Mouse (Mus musculus) gastrocnemius, adult 18-20 months (tissue): ENCODE results near the gene Ap2a1. TPM values are rescaled to one million over a fixed set of nuclear protein-coding genes. Genes with fewer than 3 reads are reported as not detected.

Source experiments
- DNase-seq: peaks from one replicate; pipeline ENCODE4 v3.0.0; 2021; ENCODE audit warnings: low spot score
- total RNA-seq, 2 experiments: library from RNA; stranded (reverse); gene quantifications; 2 replicates each; pipeline ENCODE4 v1.2.3; 2021

Ap2a1 gene
- total RNA-seq, 2 experiments from 2014 or later = 59.8 to 64.4 TPM

DNA sequence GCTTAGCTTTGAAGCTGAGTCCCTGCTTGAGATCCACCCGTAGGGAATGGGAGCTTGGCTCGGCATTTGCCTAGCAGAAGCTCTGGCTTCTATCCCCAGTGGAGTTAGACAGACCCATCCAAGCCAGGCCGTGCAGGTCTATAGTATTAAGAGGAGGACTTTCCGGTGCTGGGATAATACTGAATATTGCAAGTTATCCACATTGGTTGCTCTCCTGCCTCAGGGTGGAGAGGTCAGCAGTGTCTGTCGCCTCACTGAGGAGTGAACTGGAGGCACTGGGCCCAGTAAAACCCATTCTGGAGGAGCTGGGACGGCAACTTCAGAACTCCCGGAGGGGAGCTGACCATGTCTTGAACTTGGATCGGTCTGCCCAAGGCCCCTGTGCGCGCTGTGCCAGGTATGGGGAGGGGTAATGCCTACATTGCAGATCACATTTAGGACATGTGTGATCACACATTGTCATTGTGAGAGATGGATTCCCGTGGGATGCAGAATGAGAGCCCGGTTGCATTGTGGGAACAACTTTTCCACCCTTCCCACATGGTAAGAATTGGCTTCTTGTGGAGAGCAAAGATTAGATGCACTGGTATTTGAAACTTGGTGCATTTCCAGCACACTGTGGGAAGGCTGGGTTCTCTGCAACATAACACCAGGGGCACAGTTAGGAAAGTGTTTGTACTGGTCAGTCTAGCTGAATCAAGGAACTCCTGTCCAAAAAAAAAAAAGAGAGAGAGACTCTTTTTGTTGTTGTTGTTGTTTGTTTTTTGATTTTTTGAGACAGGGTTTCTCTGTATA lies 25.0 kb upstream of the Ap2a1 start:
- no peak for DNase-seq

DNA sequence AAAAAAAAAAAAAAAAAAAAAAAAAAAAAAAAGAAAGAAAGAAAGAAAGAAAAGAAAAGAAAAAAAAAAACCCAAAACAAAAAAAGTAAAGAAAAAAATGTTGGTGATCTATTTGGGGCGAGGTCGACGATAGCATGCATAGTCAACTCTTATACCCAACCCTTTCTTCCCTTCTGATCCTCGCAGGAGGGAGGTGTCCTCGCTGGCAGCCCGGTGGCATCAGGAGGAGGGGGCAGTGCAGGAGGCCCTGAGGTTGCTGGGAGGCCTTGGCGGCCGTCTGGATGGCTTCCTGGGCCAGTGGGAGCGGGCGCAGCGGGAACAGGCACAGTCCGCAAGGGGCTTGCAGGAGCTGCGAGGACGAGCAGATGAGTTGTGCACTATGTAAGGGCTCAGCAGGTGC lies 24.3 kb upstream of the Ap2a1 start:
- no peak for DNase-seq

- DNase-seq = peak; percentile 95
Measured at GRCm38 (mm10) chr7:44952611-44953306, 23.5 kb upstream of the Ap2a1 start.

DNA sequence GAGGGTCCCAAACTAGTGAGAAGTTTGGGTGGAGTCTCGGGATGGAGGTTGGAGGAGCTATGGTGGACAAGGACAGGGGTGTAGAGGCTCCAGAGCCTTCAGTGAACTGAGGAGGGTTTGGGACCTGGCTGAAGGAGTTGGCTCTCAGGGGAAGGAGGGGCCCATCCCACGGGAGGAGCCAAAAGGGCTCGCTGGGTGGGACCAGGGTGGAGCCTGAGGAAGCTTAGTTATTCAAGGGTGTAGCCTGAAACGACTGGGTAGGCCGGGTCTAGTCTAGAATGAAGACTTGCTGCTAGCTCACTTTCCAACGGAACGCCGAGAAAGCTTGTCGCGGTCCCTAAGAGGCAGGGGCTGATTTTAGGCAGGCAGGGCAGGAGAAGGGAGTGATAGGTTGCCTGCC lies 22.7 kb upstream of the Ap2a1 start:
- DNase-seq = peak; percentile 76

GRCm38 (mm10) chr7:44949922-44950321 lies 20.6 kb upstream of the Ap2a1 start:
- DNase-seq = no peak

- DNase-seq = no peak
Measured at GRCm38 (mm10) chr7:44942904-44943303, 13.6 kb upstream of the Ap2a1 start, which contains the start of gene Tsks. Tsks (plus strand) TSS chr7:44943204.

GRCm38 (mm10) chr7:44938680-44939079 lies 9.4 kb upstream of the Ap2a1 start:
- DNase-seq = no peak

GRCm38 (mm10) chr7:44928570-44928969 lies 726 bp downstream of the Ap2a1 start:
- no peak for DNase-seq

- DNase-seq = peak; percentile 48
Measured at GRCm38 (mm10) chr7:44925468-44925867, 3.8 kb downstream of the Ap2a1 start.

DNA sequence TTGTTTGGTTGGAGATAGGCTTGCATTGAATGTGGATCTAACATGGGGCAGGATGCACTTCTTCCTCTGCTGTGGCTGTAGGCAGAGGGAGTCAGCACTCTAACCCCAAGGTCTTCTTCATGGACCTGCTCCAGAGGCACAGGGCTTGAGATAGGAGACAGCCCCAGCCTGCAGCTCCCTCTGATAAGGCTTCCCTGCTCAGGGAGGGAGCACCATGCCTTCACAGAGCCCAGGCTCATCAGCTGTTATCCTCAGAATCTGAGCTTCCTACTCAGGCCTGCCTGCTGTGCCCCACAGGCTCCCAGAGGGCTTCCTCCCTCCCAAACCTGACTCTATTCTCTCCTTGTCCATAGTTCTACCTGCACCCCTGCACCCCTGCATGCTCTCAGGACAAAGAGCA lies 6.8 kb downstream of the Ap2a1 start:
- DNase-seq = no peak

GRCm38 (mm10) chr7:44919127-44919526 lies 10.2 kb downstream of the Ap2a1 start:
- no peak for DNase-seq

DNA sequence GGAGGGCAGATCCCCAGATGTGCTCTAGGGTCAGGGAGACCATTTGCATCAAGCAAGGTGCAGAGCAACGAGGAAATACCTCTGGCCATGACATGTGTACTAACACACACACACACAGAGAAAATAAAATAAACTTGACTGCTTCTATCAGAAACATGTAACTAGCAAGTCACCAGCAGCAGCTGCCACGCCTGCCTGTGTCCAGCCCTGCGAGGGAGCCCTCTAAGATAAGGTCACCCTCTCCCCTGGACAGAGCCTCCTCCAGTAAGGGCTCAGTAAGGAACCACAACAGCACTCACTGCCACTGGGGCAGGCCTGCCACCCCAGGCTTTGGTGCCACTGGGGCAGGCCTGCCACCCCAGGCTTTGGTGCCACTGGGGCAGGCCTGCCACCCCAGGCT lies 11.1 kb downstream of the Ap2a1 start:
- DNase-seq = no peak

DNA sequence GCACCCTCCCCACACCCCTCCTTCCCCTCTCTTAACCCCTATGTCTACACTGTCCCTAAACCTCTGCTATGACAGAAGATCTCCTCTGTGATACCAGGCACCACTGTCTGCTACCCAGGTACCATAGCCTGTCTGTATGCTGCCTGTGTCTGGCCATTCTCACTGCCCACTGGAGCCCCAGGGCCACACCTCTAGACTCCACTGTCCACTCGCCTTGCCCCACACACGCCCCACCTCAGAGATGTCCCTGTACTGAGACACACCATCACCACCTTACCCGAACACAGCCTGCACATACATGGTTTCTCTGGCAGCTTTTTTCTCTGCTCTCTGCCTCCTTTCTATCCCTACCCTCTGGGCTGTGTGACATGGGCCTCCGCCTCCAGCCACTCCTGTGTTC lies 12.4 kb downstream of the Ap2a1 start:
- no peak for DNase-seq

DNA sequence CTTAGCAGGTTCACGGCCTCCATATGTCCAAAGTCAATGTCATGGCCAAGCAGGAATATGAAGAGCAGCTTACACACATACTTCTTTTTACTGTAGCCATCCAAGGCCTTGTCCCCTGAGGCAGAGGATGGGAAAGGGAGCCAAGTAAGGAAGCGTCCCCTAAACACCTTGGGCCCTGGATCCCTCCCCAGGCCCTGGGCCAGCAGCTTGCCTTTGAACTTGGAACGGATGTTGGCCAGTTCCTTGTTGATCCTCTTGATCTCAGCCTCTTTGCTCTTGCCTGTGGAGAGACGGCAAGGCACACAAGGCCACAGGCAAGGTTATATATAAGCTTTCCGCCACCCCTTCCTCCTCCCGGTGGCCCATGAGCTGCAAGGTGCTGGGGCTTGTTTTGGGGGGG lies 13.1 kb downstream of the Ap2a1 start:
- no peak for DNase-seq

DNA sequence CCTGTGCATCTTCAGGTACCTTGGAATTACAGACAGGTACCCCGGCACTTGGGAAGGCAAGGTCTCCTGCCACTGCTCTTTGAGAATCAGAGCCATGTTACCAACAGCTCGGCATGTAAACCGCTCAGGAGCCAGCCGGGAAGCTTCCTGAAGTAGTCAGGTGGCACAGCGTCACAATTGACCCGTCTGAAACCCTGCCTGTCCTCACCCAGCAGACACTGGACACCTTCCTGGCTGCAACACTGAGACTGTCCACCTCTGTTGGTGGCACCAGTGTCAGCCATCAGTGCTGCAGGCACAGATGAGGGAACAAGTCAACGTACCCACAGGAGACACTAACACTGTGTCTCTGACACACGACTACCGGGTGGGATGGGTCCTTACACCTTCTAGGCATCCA lies 14.0 kb downstream of the Ap2a1 start:
- peak; percentile 45 for DNase-seq

DNA sequence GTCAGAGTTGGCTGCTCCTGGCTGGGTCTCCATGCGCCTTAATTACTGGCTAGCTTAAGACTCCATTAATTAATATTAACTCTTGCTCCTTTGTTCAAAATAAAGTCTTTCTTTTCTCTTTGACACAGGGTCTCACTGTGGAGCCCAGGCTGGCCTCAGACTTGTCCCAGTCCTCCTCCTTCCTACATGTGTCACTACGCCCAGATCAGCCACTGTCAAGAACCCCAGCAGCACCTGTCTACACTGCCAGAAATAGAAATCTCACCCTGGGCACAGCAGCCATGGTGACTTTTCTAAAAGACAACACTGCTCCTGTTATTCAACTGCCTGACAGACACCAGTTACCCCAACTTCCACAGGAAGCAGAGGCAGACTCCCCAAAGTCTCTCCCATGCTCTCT lies 14.9 kb downstream of the Ap2a1 start:
- no peak for DNase-seq

DNA sequence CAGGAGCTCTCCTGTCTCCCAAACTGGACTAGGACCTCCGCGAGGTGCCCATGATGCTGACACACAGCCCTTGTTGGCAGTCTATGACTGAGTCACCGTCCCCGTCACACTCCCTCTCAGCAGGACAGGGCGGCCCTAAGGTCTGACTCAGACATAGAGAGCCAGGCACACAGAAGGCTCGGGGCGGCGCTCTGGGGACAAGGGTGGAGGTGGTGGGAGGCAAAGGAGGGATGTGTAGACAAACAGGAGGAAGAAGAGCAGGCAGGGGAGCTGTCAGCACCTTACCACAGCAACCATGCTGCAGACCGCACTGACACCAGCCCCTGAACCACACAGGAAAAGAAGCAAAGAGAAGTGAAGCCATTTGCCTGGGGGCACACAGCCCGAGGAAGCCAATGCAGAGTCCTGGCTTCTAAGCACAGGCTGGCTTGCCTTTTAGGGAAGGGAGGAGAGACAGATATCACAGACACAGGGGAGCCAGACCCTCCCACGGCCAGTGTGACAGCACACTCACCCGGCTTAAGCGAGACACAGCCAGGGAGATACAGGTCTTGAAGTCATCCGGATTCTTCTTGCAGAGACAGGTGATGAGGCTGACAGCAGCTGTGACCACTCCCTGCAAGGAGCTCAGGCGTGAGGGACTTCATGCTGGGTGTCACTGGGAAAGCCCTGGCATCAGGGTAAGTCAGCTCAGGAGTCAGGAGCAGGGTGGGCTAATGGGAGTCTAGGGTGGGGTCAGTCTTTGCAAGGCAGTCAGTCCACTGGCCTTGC lies 20.4 kb downstream of the Ap2a1 start:
- DNase-seq = no peak

DNA sequence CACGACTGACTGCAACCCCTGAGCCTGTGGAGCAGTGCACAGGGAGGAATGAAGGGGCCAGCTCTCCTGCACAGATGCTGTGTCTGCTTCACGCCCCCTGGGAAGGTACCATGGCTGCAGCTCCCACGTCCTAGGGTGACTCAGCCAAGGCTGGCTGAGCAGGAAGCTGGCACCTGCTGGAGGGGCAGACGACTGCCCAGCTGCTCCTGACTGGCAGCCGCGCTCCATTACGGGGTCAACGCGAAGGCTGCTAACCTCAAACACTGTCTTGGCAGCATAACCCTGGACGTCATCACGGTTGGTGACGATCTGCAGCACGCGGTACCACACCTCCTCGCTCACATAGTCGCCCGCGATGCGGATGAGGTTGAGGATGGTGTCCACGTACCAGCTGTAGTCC lies 23.9 kb downstream of the Ap2a1 start:
- no peak for DNase-seq

- DNase-seq = no peak
Measured at GRCm38 (mm10) chr7:44901230-44901722, 28.0 kb downstream of the Ap2a1 start.

- DNase-seq = no peak
Measured at GRCm38 (mm10) chr7:44900632-44901031, 28.7 kb downstream of the Ap2a1 start.

DNA sequence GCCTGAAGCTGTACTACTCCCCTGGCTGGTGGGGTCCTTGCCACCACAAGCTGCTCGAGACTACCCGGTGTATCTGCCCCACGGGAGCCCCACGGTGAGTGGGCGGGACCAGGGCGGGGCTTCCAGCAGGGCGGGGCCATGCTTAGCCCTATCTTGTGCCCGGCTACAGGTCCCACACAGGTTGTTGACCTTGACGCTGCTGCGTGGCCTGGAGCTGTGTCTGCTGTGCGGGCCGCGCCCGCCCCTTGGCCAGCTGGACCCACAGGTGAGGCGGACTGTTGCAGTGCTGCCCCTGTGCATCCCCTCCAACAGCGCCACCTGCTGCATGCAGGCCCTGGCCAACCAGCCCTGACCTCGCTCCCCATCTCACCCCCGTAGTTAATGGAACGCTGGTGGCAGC lies 30.7 kb downstream of the Ap2a1 start:
- no peak for DNase-seq

- peak; percentile 43 for DNase-seq
Measured at GRCm38 (mm10) chr7:44896499-44896898, 32.8 kb downstream of the Ap2a1 start.
